Mouse (Mus musculus): ENCODE measurements around the gene Zfp444.

The Zfp444 gene

GRCm38 (mm10) chr7:6221978-6222377 lies 50.0 kb downstream of the Zfp444 start, which contains the start of gene Zscan5b:
Gene Zscan5b, plus strand, starts transcription at chr7:6222278.
- DNase-seq = no peak

GRCm38 (mm10) chr7:6228491-6228890 lies 56.5 kb downstream of the Zfp444 start:
- peak; percentile 34 to 35 for DNase-seq

DNA sequence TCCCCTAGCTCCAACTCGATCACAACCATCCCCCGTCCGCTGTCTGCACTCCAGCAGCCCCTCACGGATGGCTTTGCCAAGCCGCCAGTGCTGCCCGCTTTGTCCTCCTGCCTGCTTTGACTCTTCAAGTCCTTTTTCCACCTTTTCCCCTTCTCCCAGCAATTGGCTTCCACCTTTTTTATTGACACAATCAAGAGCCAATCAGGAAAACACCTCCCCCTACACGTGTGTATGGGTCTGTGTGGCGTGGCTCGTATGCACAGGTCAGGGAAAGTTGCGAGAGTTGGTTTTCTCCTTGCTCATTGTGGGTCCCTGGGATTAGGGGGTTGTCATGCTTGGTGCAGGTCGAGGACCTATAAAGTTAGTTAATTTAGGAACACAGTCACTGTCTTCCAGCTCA lies 67.8 kb downstream of the Zfp444 start:
- DNase-seq = peak in 1 of 2 experiments; percentile 18

DNA sequence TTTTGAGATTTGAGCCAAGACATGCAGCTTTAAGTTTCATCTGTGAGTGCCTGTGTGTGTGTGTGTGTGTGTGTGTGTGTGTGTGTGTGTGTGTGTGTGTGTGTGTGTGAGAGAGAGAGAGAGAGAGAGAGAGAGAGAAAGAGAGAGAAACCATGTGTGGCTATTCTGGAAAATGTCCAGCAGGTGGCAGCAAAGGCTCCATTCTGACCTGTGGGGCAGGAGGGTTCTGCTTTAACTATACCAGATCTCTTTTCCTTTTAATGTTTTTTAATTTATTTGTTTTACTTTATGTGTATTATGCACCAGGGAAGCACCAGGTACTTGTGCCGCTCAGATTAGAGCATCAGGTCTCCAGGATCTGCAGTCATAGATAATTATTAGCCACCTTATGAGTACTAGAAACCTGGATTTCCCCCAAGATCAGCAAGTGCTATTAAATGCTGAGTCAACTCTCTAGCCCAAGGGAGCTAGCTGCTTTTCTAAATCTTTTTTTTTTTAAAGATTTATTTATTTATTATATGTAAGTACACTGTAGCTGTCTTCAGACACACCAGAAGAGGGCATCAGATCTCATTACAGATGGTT lies 68.9 kb downstream of the Zfp444 start:
- DNase-seq = peak; percentile 63 to 72

Measured in cerebellum, postnatal 10 days (tissue).